Mouse (Mus musculus) liver, embryonic 16.5 days (tissue): Measurements from ENCODE around the gene Gpr35. TPM values are rescaled to one million over a fixed set of nuclear protein-coding genes. Genes with fewer than 3 reads are reported as not detected.

Experiments used
- ATAC-seq: fragments of 200-750 bp; cut with Nextera tagmentation; 2 replicates; pipeline ENCODE4 v1.8.0; 2017; ENCODE audit warnings: low read depth, mild to moderate bottlenecking, moderate number of reproducible peaks, moderate library complexity
- H3K27ac ChIP-seq: fragments of 300-500 bp; sonication (generic); 2 replicates; pipeline ENCODE4 v1.5.1; 2014; ENCODE audit warnings: mild to moderate bottlenecking, low read length
- H3K27me3 ChIP-seq: fragments of 300-500 bp; sonication (generic); 2 replicates; pipeline ENCODE4 v1.6.1; 2014; ENCODE audit warnings: low read depth, low read length, mixed read lengths; ENCODE audit not compliant: control insufficient read depth, insufficient read depth
- H3K36me3 ChIP-seq: fragments of 300-500 bp; sonication (generic); 2 replicates; pipeline ENCODE4 v1.6.1; 2014; ENCODE audit warnings: mild to moderate bottlenecking; ENCODE audit not compliant: control insufficient read depth, insufficient read depth
- H3K4me1 ChIP-seq: fragments of 300-500 bp; sonication (generic); 2 replicates; pipeline ENCODE4 v1.6.1; 2014; ENCODE audit warnings: low read depth, low read length, mixed read lengths; ENCODE audit not compliant: control insufficient read depth
- H3K4me2 ChIP-seq: fragments of 300-500 bp; sonication (generic); 2 replicates; pipeline ENCODE4 v1.6.1; 2014; ENCODE audit warnings: low read depth, low read length, mixed read lengths
- H3K4me3 ChIP-seq: fragments of 300-500 bp; sonication (generic); 2 replicates; pipeline ENCODE4 v1.5.1; 2014; ENCODE audit warnings: low read depth, mild to moderate bottlenecking, low read length
- H3K9ac ChIP-seq: fragments of 300-500 bp; sonication (generic); 2 replicates; pipeline ENCODE4 v1.6.1; 2014; ENCODE audit warnings: low read depth, low read length
- H3K9me3 ChIP-seq: fragments of 300-500 bp; sonication (generic); replicated peaks from 2 replicates; pipeline ENCODE4 v1.6.1; 2016; ENCODE audit warnings: low read length; ENCODE audit not compliant: control insufficient read depth
- WGBS: fragments of 180-500 bp; shearing (Covaris S2); extraction: QIAGEN DNeasy Blood & Tissue Kit; methylation state at CpG from one replicate; pipeline ENCODE4 v1.1.7; 2014; ENCODE audit not compliant: insufficient replicate concordance; 5-methylcytosine and 5-hydroxymethylcytosine counted together
- polyA plus RNA-seq: library from polyadenylated mRNA; unstranded; fragments of >200 nt; fragmentation: Nextera tagmentation; extraction: Ambion mirVana; gene quantifications from 2 replicates; pipeline ENCODE4 v1.2.1, GENCODE M21; 2015

Gpr35 gene
- polyA plus RNA-seq, 1 experiment from 2014 or later = 0.65 TPM

DNA sequence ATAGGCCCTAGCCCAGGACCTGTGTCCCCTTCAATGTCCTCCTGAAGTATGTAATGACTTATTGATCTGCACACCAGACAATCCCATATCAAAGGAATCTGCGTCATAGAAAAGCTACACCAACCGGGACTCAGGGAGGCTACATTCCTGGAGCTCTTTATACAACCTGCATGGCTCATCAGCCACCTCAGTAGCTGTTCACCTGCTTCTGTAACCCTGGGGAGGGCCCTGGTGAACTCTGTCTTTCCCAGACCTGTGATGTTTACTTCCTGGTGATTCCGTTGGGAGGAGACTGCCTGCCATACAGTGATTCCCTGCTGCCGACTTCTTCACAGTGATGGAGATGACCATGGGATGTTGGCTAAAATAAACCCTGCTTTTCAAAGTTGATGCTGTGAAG lies 38.2 kb downstream of the Gpr35 start:
- H3K9ac ChIP-seq = no peak overlapping the region
- ATAC-seq = no peak
- no peaks in the 10 kb centered on the region for H3K27me3 ChIP-seq
- H3K4me3 ChIP-seq = no peak overlapping the region
- H3K4me2 ChIP-seq = no peak overlapping the region
- no peaks in the 10 kb centered on the region for H3K9me3 ChIP-seq
- no peaks in the 10 kb centered on the region for H3K4me1 ChIP-seq
- H3K27ac ChIP-seq = no peak overlapping the region
- H3K36me3 ChIP-seq = no peaks in the 10 kb centered on the region
- 54% methylated on average over 4 of the region's 4 CpGs for WGBS

DNA sequence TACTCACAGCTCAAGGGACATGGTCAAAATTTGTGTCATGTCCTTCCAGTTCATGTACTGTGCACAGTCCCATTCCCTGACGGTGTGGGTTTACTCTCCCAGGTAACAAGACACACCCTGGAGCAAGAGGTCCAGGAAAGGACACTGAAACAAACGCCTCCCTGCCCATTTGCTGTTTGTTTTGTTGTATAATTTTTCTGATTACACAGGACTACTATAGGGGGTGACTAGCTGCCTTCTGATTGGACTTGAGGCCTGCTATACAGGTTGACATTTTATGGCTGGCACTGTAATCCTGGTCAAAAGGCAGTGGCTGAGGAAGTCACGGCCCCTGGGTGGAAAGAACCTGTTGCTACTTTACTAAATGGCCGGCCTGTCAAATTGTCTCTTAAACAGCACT lies 39.2 kb downstream of the Gpr35 start:
- H3K9ac ChIP-seq = no peak overlapping the region
- no peak for ATAC-seq
- no peaks in the 10 kb centered on the region for H3K4me1 ChIP-seq
- H3K4me2 ChIP-seq = no peak overlapping the region
- no peaks in the 10 kb centered on the region for H3K9me3 ChIP-seq
- no peak overlapping the region for H3K4me3 ChIP-seq
- H3K36me3 ChIP-seq = no peaks in the 10 kb centered on the region
- WGBS = 46% methylated on average over 4 of the region's 4 CpGs
- H3K27ac ChIP-seq = no peak overlapping the region
- no peaks in the 10 kb centered on the region for H3K27me3 ChIP-seq

DNA sequence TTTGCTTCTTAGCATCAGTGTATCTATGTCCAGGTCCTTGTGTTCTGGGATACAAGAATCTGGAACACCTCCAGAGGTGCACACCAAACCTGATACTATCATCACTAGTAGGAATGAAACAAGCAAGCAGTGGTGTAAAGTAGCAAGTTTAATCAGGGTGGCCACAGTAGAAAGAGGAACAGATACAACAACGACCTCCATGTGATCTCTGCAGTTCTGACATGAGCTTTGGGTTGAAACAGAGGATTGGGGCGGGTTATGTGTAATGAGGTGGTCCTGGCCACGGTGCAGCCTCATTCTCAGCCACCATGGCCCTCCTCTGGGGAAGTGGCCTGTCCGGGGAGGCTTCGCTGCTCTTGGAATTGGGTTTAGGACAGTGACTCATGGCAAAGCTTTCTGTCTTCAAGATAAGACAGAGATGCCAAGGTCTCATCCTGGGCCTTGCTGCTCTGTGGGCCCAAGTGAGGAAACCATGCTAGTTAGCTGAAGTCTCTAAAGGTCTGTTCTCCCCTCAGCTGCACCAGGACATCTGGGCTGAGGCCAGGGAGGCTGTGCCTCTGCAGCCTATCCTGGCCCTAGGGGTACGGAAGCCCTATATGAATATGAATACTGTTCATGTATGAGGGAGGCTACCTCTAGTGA lies 41.7 kb downstream of the Gpr35 start:
- no peak overlapping the region for H3K9ac ChIP-seq
- no peaks in the 10 kb centered on the region for H3K4me1 ChIP-seq
- no peak overlapping the region for H3K4me3 ChIP-seq
- no peaks in the 10 kb centered on the region for H3K9me3 ChIP-seq
- no peaks in the 10 kb centered on the region for H3K36me3 ChIP-seq
- 50% methylated on average over 6 of the region's 6 CpGs for WGBS
- no peak for ATAC-seq
- no peaks in the 10 kb centered on the region for H3K27me3 ChIP-seq
- H3K27ac ChIP-seq = no peak overlapping the region
- H3K4me2 ChIP-seq = no peak overlapping the region

DNA sequence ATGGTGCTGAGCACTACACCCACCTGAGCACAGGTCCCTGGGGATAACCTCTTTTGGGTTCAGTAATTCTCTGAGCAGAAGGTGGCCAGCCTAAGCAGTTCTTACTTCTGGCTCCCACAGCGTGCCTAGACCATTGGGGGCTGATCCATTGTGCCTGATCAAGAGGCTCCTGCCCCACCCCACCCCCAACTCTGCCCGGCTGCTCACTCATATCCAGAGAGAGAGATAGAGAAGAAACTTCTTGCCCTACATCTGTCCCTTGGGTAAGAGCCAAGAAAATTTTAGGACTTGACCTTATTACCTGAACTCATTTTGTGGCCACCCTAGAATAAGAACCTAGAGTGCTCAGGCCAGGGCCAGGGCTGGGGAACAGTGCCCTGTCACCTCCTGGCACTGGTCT lies 42.2 kb downstream of the Gpr35 start:
- Histone ChIP-seq H3K36me3 (no peaks in the 10 kb centered on the region), H3K4me3 (no peak overlapping the region), H3K27me3 (no peaks in the 10 kb centered on the region), H3K4me2 (no peak overlapping the region), H3K4me1 (no peaks in the 10 kb centered on the region), H3K9me3 (no peaks in the 10 kb centered on the region), H3K27ac (no peak overlapping the region), H3K9ac (no peak overlapping the region)
- no peak for ATAC-seq
- WGBS = 64% methylated on average over 2 of the region's 2 CpGs

DNA sequence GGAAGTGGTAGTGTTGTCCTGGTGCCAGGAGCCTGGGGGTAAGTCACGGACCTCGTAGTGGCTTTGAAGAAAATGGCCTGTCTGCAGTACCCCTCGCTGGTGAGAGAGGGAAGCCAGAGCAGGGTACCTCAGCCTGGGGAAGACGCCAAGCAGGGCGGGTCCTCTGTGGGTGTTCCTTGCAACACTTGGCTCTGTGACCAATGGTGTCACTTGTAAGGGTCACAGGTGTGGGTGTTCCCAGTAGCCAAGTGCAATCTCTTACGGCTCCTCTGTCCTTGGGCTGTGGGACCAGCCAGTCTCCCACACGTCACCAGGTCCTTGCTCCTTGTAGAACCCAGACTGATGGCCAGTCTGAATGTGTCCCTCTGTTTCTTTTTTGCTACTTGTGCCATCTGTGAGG lies 55.4 kb downstream of the Gpr35 start, which contains the start of gene Aqp12:
TSS of gene Aqp12 (plus strand) at position 274 of the 400 bp plus-strand sequence.
- Histone ChIP-seq H3K9me3 (no peaks in the 10 kb centered on the region), H3K27ac (no peak within 1 kb of the TSS), H3K27me3 (no peaks in the 10 kb centered on the region), H3K4me1 (no peaks in the 10 kb centered on the region), H3K36me3 (no peaks in the 10 kb centered on the region), H3K9ac (no peak within 1 kb of the TSS), H3K4me3 (no peak within 1 kb of the TSS), H3K4me2 (no peak within 1 kb of the TSS)
- WGBS = 59% methylated on average over 7 of the region's 7 CpGs
- ATAC-seq = no peak

DNA sequence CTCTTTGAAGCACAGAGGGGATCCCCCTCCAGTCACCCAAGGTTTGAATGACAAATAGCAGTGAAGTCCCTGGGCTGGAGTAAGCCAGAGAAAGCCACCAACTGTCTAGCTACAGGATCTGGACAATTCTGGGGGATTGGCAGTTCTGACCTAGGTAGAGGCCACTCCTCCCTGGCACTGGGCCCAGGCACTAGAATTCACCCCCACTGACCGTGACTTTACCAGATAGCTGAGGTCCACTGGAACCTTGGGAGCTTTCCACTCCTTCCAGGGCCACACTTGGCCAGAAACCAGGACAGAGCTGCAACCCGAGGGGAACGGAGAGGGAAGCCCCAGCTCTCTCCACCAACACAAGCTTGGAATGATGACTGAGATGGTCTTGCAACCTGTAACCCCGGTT lies 58.5 kb downstream of the Gpr35 start:
- no peak overlapping the region for H3K4me3 ChIP-seq
- no peak overlapping the region for H3K4me2 ChIP-seq
- no peak overlapping the region for H3K27ac ChIP-seq
- no peaks in the 10 kb centered on the region for H3K9me3 ChIP-seq
- H3K27me3 ChIP-seq = no peaks in the 10 kb centered on the region
- WGBS = 55% methylated on average over 4 of the region's 4 CpGs
- no peaks in the 10 kb centered on the region for H3K36me3 ChIP-seq
- H3K9ac ChIP-seq = no peak overlapping the region
- no peaks in the 10 kb centered on the region for H3K4me1 ChIP-seq
- ATAC-seq = no peak

DNA sequence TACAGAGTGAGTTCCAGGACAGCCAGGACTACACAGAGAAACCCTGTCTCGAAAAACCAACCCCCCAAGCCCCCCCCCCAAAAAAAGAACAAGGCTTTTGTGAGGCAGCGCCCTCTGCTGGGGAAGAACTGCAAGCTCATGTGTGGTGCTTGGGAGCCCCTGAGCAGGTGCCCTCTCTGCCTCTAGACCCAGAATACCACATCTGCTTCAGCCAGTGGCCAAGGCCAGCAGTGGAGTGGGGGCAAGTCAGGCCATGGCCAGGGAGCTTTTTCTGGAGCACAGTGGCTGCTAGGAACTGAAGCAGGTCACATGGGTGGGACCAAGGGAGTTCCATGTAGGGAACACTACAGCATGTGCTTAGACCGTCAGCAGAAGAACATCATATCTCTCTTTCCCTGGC lies 60.1 kb downstream of the Gpr35 start:
- no peaks in the 10 kb centered on the region for H3K4me1 ChIP-seq
- H3K4me2 ChIP-seq = no peak overlapping the region
- H3K9ac ChIP-seq = no peak overlapping the region
- 27% methylated on average over 3 of the region's 3 CpGs for WGBS
- no peaks in the 10 kb centered on the region for H3K27me3 ChIP-seq
- ATAC-seq = no peak
- H3K27ac ChIP-seq = no peak overlapping the region
- no peaks in the 10 kb centered on the region for H3K36me3 ChIP-seq
- no peaks in the 10 kb centered on the region for H3K9me3 ChIP-seq
- no peak overlapping the region for H3K4me3 ChIP-seq

DNA sequence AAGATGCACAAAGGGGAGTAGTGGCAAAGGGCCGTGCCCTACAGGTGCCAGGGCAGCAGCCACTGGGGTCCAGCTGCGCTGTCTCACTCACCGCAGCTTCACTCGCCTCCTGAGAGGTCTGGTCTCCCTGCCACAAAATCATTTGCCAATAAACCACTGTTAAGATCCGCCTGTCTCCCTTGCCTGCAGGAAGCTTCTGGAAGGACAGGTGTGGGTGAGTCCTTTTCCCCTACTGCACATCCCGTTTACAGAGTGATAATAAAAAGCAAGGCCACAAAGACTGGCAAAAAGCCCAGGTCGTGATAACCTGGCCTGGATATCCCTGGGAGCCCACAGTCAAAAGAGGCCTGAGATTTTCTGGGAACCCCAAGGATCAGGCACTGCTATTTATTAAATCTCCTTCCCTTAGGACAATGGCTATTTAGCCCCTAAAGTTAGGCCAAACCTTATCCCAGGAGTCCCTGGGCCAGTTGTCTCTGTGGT lies 61.5 kb downstream of the Gpr35 start:
- no peak for ATAC-seq
- no peak overlapping the region for H3K27ac ChIP-seq
- H3K4me1 ChIP-seq = no peaks in the 10 kb centered on the region
- H3K4me3 ChIP-seq = no peak overlapping the region
- H3K27me3 ChIP-seq = no peaks in the 10 kb centered on the region
- no peak overlapping the region for H3K4me2 ChIP-seq
- no peak overlapping the region for H3K9ac ChIP-seq
- H3K9me3 ChIP-seq = no peaks in the 10 kb centered on the region
- WGBS = 55% methylated on average over 7 of the region's 7 CpGs
- H3K36me3 ChIP-seq = no peaks in the 10 kb centered on the region

DNA sequence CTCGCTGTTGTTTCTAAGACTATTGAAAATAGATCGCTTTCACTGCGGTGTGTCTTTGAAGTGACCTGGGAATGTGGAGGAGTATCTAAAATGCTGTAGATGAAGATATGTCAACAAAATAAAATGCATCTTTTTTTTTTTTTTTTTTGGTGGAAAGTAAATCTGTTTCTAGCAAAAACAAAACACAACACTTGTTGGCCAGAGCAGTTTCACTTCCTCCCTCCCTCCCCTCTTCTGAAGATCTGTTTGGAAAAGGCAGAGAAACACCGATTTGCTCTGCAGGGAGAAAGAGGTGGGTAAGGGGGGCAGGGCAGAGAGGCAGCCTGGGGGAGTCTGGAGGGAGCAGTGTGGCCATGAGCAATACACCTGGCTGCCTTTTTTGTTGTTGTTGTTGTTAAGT lies 62.7 kb downstream of the Gpr35 start:
- ATAC-seq = no peak

More for the DNA sequence above, 62.7 kb downstream of the Gpr35 start:
- WGBS = 67% methylated on average over 4 of the region's 4 CpGs
- Histone ChIP-seq H3K4me2 (no peak overlapping the region), H3K27me3 (no peaks in the 10 kb centered on the region), H3K36me3 (no peaks in the 10 kb centered on the region), H3K9ac (no peak overlapping the region), H3K4me1 (no peaks in the 10 kb centered on the region), H3K9me3 (no peaks in the 10 kb centered on the region), H3K27ac (no peak overlapping the region), H3K4me3 (no peak overlapping the region)
